Mouse (Mus musculus): ENCODE results near the gene AC124108.1.
"Not testable (repeated sequence)": the region's sequence is repeated elsewhere in the genome, so short reads cannot be mapped to it uniquely, and the experiment has no call there.

AC124108.1 gene

GRCm38 (mm10) chr1:132191093-132191785, at the start of gene AC124108.1, which contains the start of gene Lemd1:
Gene AC124108.1, plus strand, starts transcription at chr1:132191457.
Gene Lemd1, plus strand, starts transcription at chr1:132191431.
- DNase-seq (ENCODE audit: low spot score): peak; percentile 58

- no peak for DNase-seq (ENCODE audit: low spot score)
Measured at GRCm38 (mm10) chr1:132141753-132142152, 49.5 kb upstream of the AC124108.1 start.

GRCm38 (mm10) chr1:132143079-132143478, 48.2 kb upstream of the AC124108.1 start:
- no peak for DNase-seq (ENCODE audit: low spot score)

- no peak for DNase-seq (ENCODE audit: low spot score)
Measured at GRCm38 (mm10) chr1:132143730-132144129, 47.5 kb upstream of the AC124108.1 start.

- peak; percentile 36 for DNase-seq (ENCODE audit: low spot score)
Measured at GRCm38 (mm10) chr1:132144223-132144622, 47.0 kb upstream of the AC124108.1 start.

GRCm38 (mm10) chr1:132144837-132145236, 46.4 kb upstream of the AC124108.1 start:
- DNase-seq (ENCODE audit: low spot score): no peak

- no peak for DNase-seq (ENCODE audit: low spot score)
Measured at GRCm38 (mm10) chr1:132145973-132146685, 45.1 kb upstream of the AC124108.1 start.

- no peak for DNase-seq (ENCODE audit: low spot score)
Measured at GRCm38 (mm10) chr1:132149410-132149809, 41.8 kb upstream of the AC124108.1 start.

- no peak for DNase-seq (ENCODE audit: low spot score)
Measured at GRCm38 (mm10) chr1:132150171-132150570, 41.1 kb upstream of the AC124108.1 start.

- no peak for DNase-seq (ENCODE audit: low spot score)
Measured at GRCm38 (mm10) chr1:132150817-132151601, 40.2 kb upstream of the AC124108.1 start.

- no peak for DNase-seq (ENCODE audit: low spot score)
Measured at GRCm38 (mm10) chr1:132151908-132152307, 39.3 kb upstream of the AC124108.1 start.

GRCm38 (mm10) chr1:132153086-132153690, 38.1 kb upstream of the AC124108.1 start:
- DNase-seq (ENCODE audit: low spot score): no peak

GRCm38 (mm10) chr1:132153691-132154090, 37.6 kb upstream of the AC124108.1 start:
- DNase-seq (ENCODE audit: low spot score): no peak

- peak; percentile 95 for DNase-seq (ENCODE audit: low spot score)
Measured at GRCm38 (mm10) chr1:132155737-132156136, 35.5 kb upstream of the AC124108.1 start.

- DNase-seq (ENCODE audit: low spot score): peak; percentile 96
Measured at GRCm38 (mm10) chr1:132157016-132157781, 34.1 kb upstream of the AC124108.1 start.

- no peak for DNase-seq (ENCODE audit: low spot score)
Measured at GRCm38 (mm10) chr1:132157808-132158207, 33.4 kb upstream of the AC124108.1 start.

GRCm38 (mm10) chr1:132158741-132159140, 32.5 kb upstream of the AC124108.1 start:
- DNase-seq (ENCODE audit: low spot score): no peak

GRCm38 (mm10) chr1:132159681-132160080, 31.6 kb upstream of the AC124108.1 start:
- no peak for DNase-seq (ENCODE audit: low spot score)

- DNase-seq (ENCODE audit: low spot score): no peak
Measured at GRCm38 (mm10) chr1:132161211-132161880, 29.9 kb upstream of the AC124108.1 start.

GRCm38 (mm10) chr1:132162618-132163017, 28.6 kb upstream of the AC124108.1 start:
- not testable (repeated sequence) for DNase-seq (ENCODE audit: low spot score)
